Mouse (Mus musculus) urinary bladder, postnatal 10 days (tissue): ENCODE data around the gene Olfr330.
"Not testable (repeated sequence)": the region's sequence is repeated elsewhere in the genome, so short reads cannot be mapped to it uniquely, and the experiment has no call there.

ENCODE experiments used
- DNase-seq: peaks from one replicate; pipeline ENCODE4 v3.0.0; 2022; ENCODE audit warnings: low spot score

Gene Olfr330

GRCm38 (mm10) chr11:58534736-58535135, at the start of gene Olfr330:
Gene Olfr330, minus strand, starts transcription at chr11:58534836.
- not testable (repeated sequence) for DNase-seq

GRCm38 (mm10) chr11:58578636-58579035, 44.0 kb upstream of the Olfr330 start:
- no peak for DNase-seq

GRCm38 (mm10) chr11:58577430-58577829, 42.8 kb upstream of the Olfr330 start, which contains the start of gene Olfr325:
Gene Olfr325, plus strand, starts transcription at chr11:58577730.
- no peak for DNase-seq

GRCm38 (mm10) chr11:58570405-58570804, 35.8 kb upstream of the Olfr330 start, which contains the start of gene Olfr224:
Gene Olfr224, minus strand, starts transcription at chr11:58570553.
- DNase-seq = no peak

GRCm38 (mm10) chr11:58555536-58555935, 20.9 kb upstream of the Olfr330 start, which contains the start of gene Olfr328:
Gene Olfr328, minus strand, starts transcription at chr11:58555636.
- DNase-seq = no peak

GRCm38 (mm10) chr11:58546322-58546721, 11.7 kb upstream of the Olfr330 start, which contains the start of gene Olfr329-ps:
Gene Olfr329-ps, minus strand, starts transcription at chr11:58546422.
- DNase-seq = no peak

GRCm38 (mm10) chr11:58519756-58520155, 14.9 kb downstream of the Olfr330 start:
- peak; percentile 19 for DNase-seq

- DNase-seq = peak; percentile 99
Measured at GRCm38 (mm10) chr11:58518916-58519315, 15.7 kb downstream of the Olfr330 start.

- DNase-seq = not testable (repeated sequence)
Measured at GRCm38 (mm10) chr11:58509058-58509457, 25.6 kb downstream of the Olfr330 start.

GRCm38 (mm10) chr11:58502472-58502871, 32.2 kb downstream of the Olfr330 start, which contains the start of gene Olfr331:
Gene Olfr331, minus strand, starts transcription at chr11:58502572.
- not testable (repeated sequence) for DNase-seq

- DNase-seq = no peak
Measured at GRCm38 (mm10) chr11:58499290-58499689, 35.3 kb downstream of the Olfr330 start.

- DNase-seq = no peak
Measured at GRCm38 (mm10) chr11:58498761-58499160, 35.9 kb downstream of the Olfr330 start.

- no peak for DNase-seq
Measured at GRCm38 (mm10) chr11:58492455-58492854, 42.2 kb downstream of the Olfr330 start, which contains the start of gene Olfr332. Gene Olfr332, minus strand, starts transcription at chr11:58492555.
